Mouse (Mus musculus) liver, embryonic 15.5 days (tissue): ENCODE results near the gene Vmn1r63. TPM values are rescaled to one million over a fixed set of nuclear protein-coding genes. Genes with fewer than 3 reads are reported as not detected.
"Not testable (repeated sequence)": the region's sequence is repeated elsewhere in the genome, so short reads cannot be mapped to it uniquely, and the experiment has no call there.

Experiments
- ATAC-seq: fragments of 200-750 bp; cut with Nextera tagmentation; 2 replicates; pipeline ENCODE4 v1.8.0; 2017; ENCODE audit warnings: moderate number of reproducible peaks, mild to moderate bottlenecking, moderate library complexity; ENCODE audit not compliant: insufficient read depth
- H3K27ac ChIP-seq: fragments of 300-500 bp; sonication (generic); replicated peaks from 2 replicates; pipeline ENCODE4 v1.5.1; 2015; ENCODE audit warnings: mild to moderate bottlenecking, inconsistent platforms
- H3K27me3 ChIP-seq: fragments of 300-500 bp; sonication (generic); 2 replicates; pipeline ENCODE4 v1.6.1; 2015; ENCODE audit warnings: mild to moderate bottlenecking, inconsistent platforms
- H3K36me3 ChIP-seq: fragments of 300-500 bp; sonication (generic); replicated peaks from 2 replicates; pipeline ENCODE4 v1.6.1; 2015; ENCODE audit warnings: moderate library complexity, mild to moderate bottlenecking, inconsistent platforms
- H3K4me1 ChIP-seq: fragments of 300-500 bp; sonication (generic); replicated peaks from 2 replicates; pipeline ENCODE4 v1.6.1; 2015; ENCODE audit warnings: inconsistent platforms
- H3K4me2 ChIP-seq: fragments of 300-500 bp; sonication (generic); 2 replicates; pipeline ENCODE4 v1.6.1; 2015; ENCODE audit warnings: moderate library complexity, mild to moderate bottlenecking, inconsistent platforms
- H3K4me3 ChIP-seq: fragments of 300-500 bp; sonication (generic); replicated peaks from 2 replicates; pipeline ENCODE4 v1.5.1; 2015; ENCODE audit warnings: mild to moderate bottlenecking, inconsistent platforms
- H3K9ac ChIP-seq: fragments of 300-500 bp; sonication (generic); 2 replicates; pipeline ENCODE4 v1.6.1; 2015; ENCODE audit warnings: moderate library complexity, mild to moderate bottlenecking, inconsistent platforms
- H3K9me3 ChIP-seq: fragments of 300-500 bp; sonication (generic); replicated peaks from 2 replicates; pipeline ENCODE4 v1.6.1; 2016; ENCODE audit warnings: inconsistent platforms
- WGBS: fragments of 180-500 bp; shearing (Covaris S2); methylation state at CpG from one replicate; pipeline ENCODE4 v1.1.7; 2015; ENCODE audit warnings: mixed read lengths; ENCODE audit not compliant: insufficient replicate concordance; 5-methylcytosine and 5-hydroxymethylcytosine counted together
- polyA plus RNA-seq: library from polyadenylated mRNA; unstranded; fragments of >200 nt; fragmentation: Nextera tagmentation; extraction: Ambion mirVana; gene quantifications from 2 replicates; pipeline ENCODE4 v1.2.1, GENCODE M21; 2015

Gene Vmn1r63
- polyA plus RNA-seq: not detected in 2 replicates

GRCm38 (mm10) chr7:5805345-5805744 lies at the start of gene Vmn1r63:
Gene Vmn1r63 (minus strand): TSS chr7:5805445.
- WGBS: no CpG with 5 or more reads among the region's 2 CpGs
- H3K9me3 ChIP-seq, ATAC-seq, H3K9ac ChIP-seq, H3K4me2 ChIP-seq, H3K4me1 ChIP-seq, H3K4me3 ChIP-seq, H3K27ac ChIP-seq, H3K27me3 ChIP-seq, H3K36me3 ChIP-seq: not testable (repeated sequence)

Other genes with a start within 250 kb of the Vmn1r63 start
- not detected in 2 replicates for gene Vmn1r61, start 192.2 kb downstream of the Vmn1r63 start, polyA plus RNA-seq
- not detected in 2 replicates for gene Vmn1r62, start 131.8 kb downstream of the Vmn1r63 start, polyA plus RNA-seq
- not detected in 2 replicates for gene Vmn1r64, start 79.1 kb upstream of the Vmn1r63 start, polyA plus RNA-seq
- gene Vmn1r65, start 205.6 kb upstream of the Vmn1r63 start, polyA plus RNA-seq: not detected in 2 replicates
- gene Nlrp4c, start 239.7 kb upstream of the Vmn1r63 start, polyA plus RNA-seq: not detected in 2 replicates